Mouse (Mus musculus) urinary bladder, postnatal 0 days (tissue): ENCODE data around the gene Iapp. TPM values are rescaled to one million over a fixed set of nuclear protein-coding genes. Genes with fewer than 3 reads are reported as not detected.

ENCODE experiments used
- polyA plus RNA-seq: library from polyadenylated mRNA; unstranded; fragments of >200 nt; fragmentation: Nextera tagmentation; extraction: Ambion mirVana; gene quantifications from 2 replicates; pipeline ENCODE4 v1.2.1, GENCODE M21; 2015

Iapp gene
- polyA plus RNA-seq, result not detected in 2 replicates

GRCm38 (mm10) chr6:142298098-142298497 lies at the start of gene Iapp:
Gene Iapp (plus strand): TSS chr6:142298423.

GRCm38 (mm10) chr6:142322881-142323280 lies 24.7 kb downstream of the Iapp start, which contains the start of gene Slco1a5:
Gene Slco1a5 (minus strand): TSS chr6:142322981.

GRCm38 (mm10) chr6:142345440-142346038 lies 47.3 kb downstream of the Iapp start, which contains the start of gene Pyroxd1:
Gene Pyroxd1 (plus strand): TSS chr6:142345654.

Other genes with a start within 250 kb of the Iapp start
- gene Slco1a6, start 89.9 kb upstream of the Iapp start, polyA plus RNA-seq, result not detected in 2 replicates
- not detected in 2 replicates for gene Slco1a5, start 24.6 kb downstream of the Iapp start, polyA plus RNA-seq
- 11.4 and 12.5 TPM in 2 replicates for gene Pyroxd1, start 47.2 kb downstream of the Iapp start, polyA plus RNA-seq
- gene Recql, start 88.7 kb downstream of the Iapp start, polyA plus RNA-seq, result 11.6 and 14.3 TPM in 2 replicates
- 65.8 and 80.7 TPM in 2 replicates for gene Golt1b, start 88.8 kb downstream of the Iapp start, polyA plus RNA-seq
- 0.29 TPM in 1 of 2 replicates, not detected in the other for gene Spx, start 115.0 kb downstream of the Iapp start, polyA plus RNA-seq
- gene Gys2, start 174.7 kb downstream of the Iapp start, polyA plus RNA-seq, result 0.05 and 0.06 TPM in 2 replicates
- 293 and 296 TPM in 2 replicates for gene Ldhb, start 209.5 kb downstream of the Iapp start, polyA plus RNA-seq